ENCODE assay signal across 31 mouse cellular contexts in genomic region chr17:83837659-83838190, GRCm38 (mm10). TPM values are rescaled to one million over a fixed set of nuclear protein-coding genes. Genes with fewer than 3 reads are reported as not detected.
DNase-seq lines count a peak whose midpoint lies in the region; ATAC-seq lines count a peak whose summit lies in the region.
"Had no signal": no experiment of that assay in that cellular context is flagged by ENCODE, and none has a peak within 500 bp of the region (broad histone marks: within the 10 kb centered on the region; RNA-seq: fewer than 3 reads in every experiment).

No protein-coding gene starts in this region.

- H3K36me3 ChIP-seq in kidney, embryonic 15.5 days: no peaks in the 10 kb centered on the region
- 0 out of 2 replicates have a peak, but pooled peaks cover under 1% of the 10 kb centered on the region for H3K36me3 ChIP-seq in liver, embryonic 15.5 days (replicated peaks)
- no peaks in the 10 kb centered on the region for H3K36me3 ChIP-seq in embryonic facial prominence, embryonic 12.5 days
- H3K36me3 ChIP-seq in limb, embryonic 13.5 days: no peaks in the 10 kb centered on the region
- H3K36me3 ChIP-seq: embryonic facial prominence, embryonic 15.5 days; forebrain, embryonic 12.5 days; hindbrain, embryonic 10.5 days; intestine, embryonic 15.5 days; lung, embryonic 15.5 days; midbrain, embryonic 10.5 days; neural tube, embryonic 13.5 days had no signal

- no peaks in the 10 kb centered on the region for H3K9me3 ChIP-seq in kidney, embryonic 15.5 days (replicated peaks)
- H3K9me3 ChIP-seq in liver, embryonic 15.5 days (replicated peaks): no peaks in the 10 kb centered on the region
- no peaks in the 10 kb centered on the region for H3K9me3 ChIP-seq in embryonic facial prominence, embryonic 12.5 days
- H3K9me3 ChIP-seq in limb, embryonic 13.5 days: no peaks in the 10 kb centered on the region
- H3K9me3 ChIP-seq: embryonic facial prominence, embryonic 15.5 days; forebrain, embryonic 12.5 days; hindbrain, embryonic 10.5 days; intestine, embryonic 15.5 days; lung, embryonic 15.5 days; midbrain, embryonic 10.5 days; neural tube, embryonic 13.5 days had no signal

- ATAC-seq in kidney, embryonic 15.5 days (replicated peaks; ENCODE audit: low FRiP score): peak; percentile 43; the same call in 1 of the 2 replicates
- no peak for ATAC-seq in liver, embryonic 15.5 days (ENCODE audit: insufficient read depth)
- ATAC-seq in embryonic facial prominence, embryonic 12.5 days (ENCODE audit: insufficient number of reproducible peaks, insufficient read depth, low FRiP score, low TSS enrichment): peak; percentile 49; the same call in 1 of the 2 replicates
- ATAC-seq in limb, embryonic 13.5 days (ENCODE audit: low FRiP score, low read depth): no peak
- no peak for ATAC-seq in inflammation-experienced regulatory T-cells, adult 6 months
- ATAC-seq in frontal cortex, adult (ENCODE audit: low TSS enrichment): no peak
- ATAC-seq: forebrain, postnatal 0 days; hindbrain, embryonic 16.5 days; intestine, embryonic 15.5 days had no signal

- no peaks in the 10 kb centered on the region for H3K27me3 ChIP-seq in kidney, embryonic 15.5 days
- H3K27me3 ChIP-seq in liver, embryonic 15.5 days: no peaks in the 10 kb centered on the region
- no peaks in the 10 kb centered on the region for H3K27me3 ChIP-seq in embryonic facial prominence, embryonic 12.5 days
- no peaks in the 10 kb centered on the region for H3K27me3 ChIP-seq in limb, embryonic 13.5 days
- H3K27me3 ChIP-seq: embryonic facial prominence, embryonic 15.5 days; forebrain, embryonic 12.5 days; intestine, embryonic 15.5 days; lung, embryonic 15.5 days; neural tube, embryonic 13.5 days had no signal

- no peak for DNase-seq in kidney, postnatal 36 days
- no peak for DNase-seq in liver
- DNase-seq: adrenal gland, postnatal 36 days; cerebellum, adult 18-20 months; cerebellum, postnatal 10 days; forebrain, postnatal 0 days; gastrocnemius, postnatal 14 days; heart, postnatal 14 days; kidney, adult 8-10 months; layer of hippocampus, adult 9-11 months; retina, postnatal 1 day; right cerebral cortex, postnatal 25 days; thymus, adult 18-20 months; thymus, postnatal 25 days had no signal

- no peak overlapping the region for H3K4me2 ChIP-seq in kidney, embryonic 15.5 days
- H3K4me2 ChIP-seq in liver, embryonic 15.5 days: no peak overlapping the region
- H3K4me2 ChIP-seq in embryonic facial prominence, embryonic 12.5 days (replicated peaks): no peak overlapping the region
- H3K4me2 ChIP-seq in limb, embryonic 13.5 days (replicated peaks): peak overlapping the region; percentile 19; the same call in 1 of the 2 replicates
- H3K4me2 ChIP-seq: embryonic facial prominence, embryonic 15.5 days; forebrain, embryonic 12.5 days; intestine, embryonic 15.5 days; lung, embryonic 15.5 days; neural tube, embryonic 13.5 days had no signal

- peaks cover 9% of the 10 kb centered on the region; the same call in 1 of the 2 replicates for H3K4me1 ChIP-seq in kidney, embryonic 15.5 days
- peaks cover 20% of the 10 kb centered on the region for H3K4me1 ChIP-seq in liver, embryonic 15.5 days (replicated peaks)
- peaks cover 25% of the 10 kb centered on the region for H3K4me1 ChIP-seq in embryonic facial prominence, embryonic 12.5 days
- peaks cover 50% of the 10 kb centered on the region for H3K4me1 ChIP-seq in limb, embryonic 13.5 days
- H3K4me1 ChIP-seq: intestine, embryonic 15.5 days had no signal

- no peak overlapping the region for H3K4me3 ChIP-seq in kidney, embryonic 15.5 days (replicated peaks)
- no peak overlapping the region for H3K4me3 ChIP-seq in liver, embryonic 15.5 days (replicated peaks)
- H3K4me3 ChIP-seq in embryonic facial prominence, embryonic 12.5 days: no peak overlapping the region
- no peak overlapping the region for H3K4me3 ChIP-seq in limb, embryonic 13.5 days
- H3K4me3 ChIP-seq: embryonic facial prominence, embryonic 15.5 days; forebrain, embryonic 12.5 days; hindbrain, embryonic 10.5 days; intestine, embryonic 15.5 days; lung, embryonic 15.5 days; midbrain, embryonic 10.5 days; myocyte; neural tube, embryonic 13.5 days had no signal

- H3K27ac ChIP-seq in kidney, embryonic 15.5 days: 0 out of 2 replicates have a peak overlapping the region, but pooled peaks have one; percentile 28
- peak overlapping the region; percentile 29; the same call in 1 of the 2 replicates for H3K27ac ChIP-seq in liver, embryonic 15.5 days (replicated peaks)
- no peak overlapping the region for H3K27ac ChIP-seq in embryonic facial prominence, embryonic 12.5 days
- peak overlapping the region; percentile 74 for H3K27ac ChIP-seq in limb, embryonic 13.5 days
- H3K27ac ChIP-seq: embryonic facial prominence, embryonic 15.5 days; forebrain, embryonic 12.5 days; hindbrain, embryonic 10.5 days; intestine, embryonic 15.5 days; lung, embryonic 15.5 days; midbrain, embryonic 10.5 days; neural tube, embryonic 13.5 days; stomach, postnatal 0 days had no signal

- 58% methylated on average over 8 of the region's 8 CpGs for WGBS in kidney, embryonic 15.5 days
- 56% methylated on average over 8 of the region's 8 CpGs for WGBS in liver, embryonic 15.5 days (ENCODE audit: insufficient replicate concordance)
- WGBS in embryonic facial prominence, embryonic 12.5 days: 55% methylated on average over 8 of the region's 8 CpGs
- 40% methylated on average over 8 of the region's 8 CpGs for WGBS in limb, embryonic 13.5 days

- H3K9ac ChIP-seq in kidney, embryonic 15.5 days: no peak overlapping the region
- H3K9ac ChIP-seq in liver, embryonic 15.5 days: no peak overlapping the region
- H3K9ac ChIP-seq in embryonic facial prominence, embryonic 12.5 days: no peak overlapping the region
- no peak overlapping the region for H3K9ac ChIP-seq in limb, embryonic 13.5 days
- H3K9ac ChIP-seq: embryonic facial prominence, embryonic 15.5 days; forebrain, embryonic 12.5 days; forebrain, postnatal 0 days; intestine, embryonic 15.5 days; lung, embryonic 15.5 days; neural tube, embryonic 13.5 days had no signal

RNA-seq across cellular contexts. Expression of gene Haao, which starts 10.0 kb away (rescaled TPM):
- polyA plus RNA-seq in kidney, embryonic 15.5 days (2015; fragmentation: Nextera tagmentation; extraction: Ambion mirVana): 1.8 and 2.3 TPM in 2 replicates
- 57.4 and 80.7 TPM in 2 replicates for polyA plus RNA-seq in liver, embryonic 15.5 days (2015; fragmentation: Nextera tagmentation; extraction: Ambion mirVana)
- polyA plus RNA-seq in embryonic facial prominence, embryonic 12.5 days (2016; fragmentation: Nextera tagmentation; extraction: Ambion mirVana): 0.20 and 0.90 TPM in 2 replicates
- 1.3 TPM in 2 replicates for polyA plus RNA-seq in limb, embryonic 13.5 days (2015; fragmentation: Nextera tagmentation; extraction: Ambion mirVana)
- 1 to 10 TPM in 2 of 3 experiments, under 1 TPM in 1; 0.89 to 4.4 (median 1.1) TPM for polyA plus RNA-seq in inflammation-experienced regulatory T-cells, adult 6 months (2017; shearing (Covaris generic))
- polyA plus RNA-seq: forebrain, embryonic 12.5 days; forebrain, postnatal 0 days; heart, embryonic 14.5 days; myocyte; neural tube, embryonic 13.5 days had no signal

Comparison
In these comparisons a context has a peak if more than half of its experiments do, and no peak if none do; other contexts are left out.
1. ATAC-seq: peak in kidney, embryonic 15.5 days (single experiment) and embryonic facial prominence, embryonic 12.5 days (single experiment); none in liver, embryonic 15.5 days (single experiment), limb, embryonic 13.5 days (single experiment), inflammation-experienced regulatory T-cells, adult 6 months (single experiment) and frontal cortex, adult (single experiment).
2. RNA of gene Haao, which starts 10.0 kb away (polyA plus RNA-seq): 57.4 to 80.7 TPM in liver, embryonic 15.5 days; 1.8 to 2.3 TPM in kidney, embryonic 15.5 days, 1.3 TPM in limb, embryonic 13.5 days, 0.89 to 4.4 TPM in inflammation-experienced regulatory T-cells, adult 6 months and 0.20 to 0.90 TPM in embryonic facial prominence, embryonic 12.5 days; every median in the first group is over 10 times any median in the second.